Mouse (Mus musculus) left cerebral cortex, adult 2 months (tissue): ENCODE results near the gene Avil. TPM values are rescaled to one million over a fixed set of nuclear protein-coding genes. Genes with fewer than 3 reads are reported as not detected.

Experiments used
- DNase-seq, 2 experiments: peaks; one replicate each; pipeline ENCODE4 v3.0.0; 2021 to 2022; ENCODE audit warnings: low spot score in 2 of 2, mixed read lengths in 1 of 2; ENCODE audit errors: extremely low spot score in 1 of 2
- H3K27ac ChIP-seq: fragments of 200-600 bp; 2 replicates; pipeline ENCODE4 v1.8.1; 2022
- H3K4me3 ChIP-seq: fragments of 200-600 bp; 2 replicates; pipeline ENCODE4 v1.8.1; 2022
- CTCF ChIP-seq: fragments of 200-600 bp; IDR thresholded peaks from 2 replicates; pipeline ENCODE4 v1.8.1; 2022; ENCODE audit warnings: antibody characterized with exemption, mild to moderate bottlenecking, moderate library complexity
- intact Hi-C: fragments of 180-260 bp; cut with DNase I; formaldehyde crosslinking; loops from one replicate; pipeline ENCODE4 v1.15.1; 2025
- total RNA-seq, 2 experiments: library from RNA; stranded (reverse); gene quantifications; 2 replicates each; pipeline ENCODE4 v1.2.3; 2021

Avil gene
- total RNA-seq, 2 experiments from 2014 or later: 0.18 to 0.28 TPM

- no peak for DNase-seq
- Histone ChIP-seq H3K4me3 (no peak overlapping the region), H3K27ac (no peak overlapping the region)
- intact Hi-C loops: no loop called here
- TF ChIP-seq CTCF: no peak
Measured at GRCm38 (mm10) chr10:127001297-127001696, 788 bp downstream of the Avil start.

- TF ChIP-seq CTCF: no peak
- H3K4me3 ChIP-seq: no peak overlapping the region
- no peak for DNase-seq
- no peak overlapping the region for H3K27ac ChIP-seq
- intact Hi-C loops: no loop called here
Measured at GRCm38 (mm10) chr10:127002056-127002455, 1.5 kb downstream of the Avil start.

- no peak for TF ChIP-seq CTCF
- Histone ChIP-seq H3K4me3 (no peak overlapping the region), H3K27ac (no peak overlapping the region)
- no peak for DNase-seq
- intact Hi-C loops: no loop called here
Measured at GRCm38 (mm10) chr10:127002765-127003164, 2.3 kb downstream of the Avil start.

- H3K4me3 ChIP-seq: no peak overlapping the region
- no peak for DNase-seq
- H3K27ac ChIP-seq: no peak overlapping the region
- intact Hi-C loops: no loop called here
- no peak for TF ChIP-seq CTCF
Measured at GRCm38 (mm10) chr10:127003334-127003733, 2.8 kb downstream of the Avil start.

- no peak overlapping the region for H3K4me3 ChIP-seq
- intact Hi-C loops: no loop called here
- H3K27ac ChIP-seq: no peak overlapping the region
- no peak for DNase-seq
- TF ChIP-seq CTCF: no peak
Measured at GRCm38 (mm10) chr10:127003806-127004205, 3.3 kb downstream of the Avil start.

GRCm38 (mm10) chr10:127016488-127016887 is 16.0 kb downstream of the Avil start:
- intact Hi-C loops: no loop called here
- no peak for DNase-seq
- no peak overlapping the region for H3K27ac ChIP-seq
- H3K4me3 ChIP-seq: no peak overlapping the region
- TF ChIP-seq CTCF: peak; percentile 14

- TF ChIP-seq CTCF: no peak
- intact Hi-C loops: no loop called here
- Histone ChIP-seq H3K27ac (no peak overlapping the region), H3K4me3 (no peak overlapping the region)
- DNase-seq: no peak
Measured at GRCm38 (mm10) chr10:127017071-127017470, 16.6 kb downstream of the Avil start.

GRCm38 (mm10) chr10:127018422-127018821 is 17.9 kb downstream of the Avil start:
- intact Hi-C loops: no loop called here
- TF ChIP-seq CTCF: no peak
- DNase-seq: no peak
- Histone ChIP-seq H3K27ac (no peak overlapping the region), H3K4me3 (no peak overlapping the region)

GRCm38 (mm10) chr10:127030336-127031296 is 30.1 kb downstream of the Avil start, which contains the start of gene Tsfm:
Tsfm (minus strand) TSS chr10:127030840.
- TF ChIP-seq CTCF: peak; percentile 97

GRCm38 (mm10) chr10:127033301-127033741 is 32.8 kb downstream of the Avil start:
- intact Hi-C loops: no loop called here
- no peak for TF ChIP-seq CTCF
- no peak for DNase-seq

More at GRCm38 (mm10) chr10:127030336-127031296, 30.1 kb downstream of the Avil start, which contains the start of gene Tsfm:
- H3K27ac ChIP-seq: peak within 1 kb of the TSS; percentile 79
- peak; percentile 91 to 96 for DNase-seq
- intact Hi-C loops: loop anchor here (1.0 to 2.0 kb wide), 2 partner anchors 40 to 111 kb away; no protein-coding TSS in a partner anchor
- peak within 1 kb of the TSS; percentile 88 for H3K4me3 ChIP-seq

GRCm38 (mm10) chr10:127036273-127036672 is 35.8 kb downstream of the Avil start:
- Histone ChIP-seq H3K27ac (no peak overlapping the region), H3K4me3 (no peak overlapping the region)
- no peak for DNase-seq
- intact Hi-C loops: no loop called here
- TF ChIP-seq CTCF: no peak

More at GRCm38 (mm10) chr10:127033301-127033741, 32.8 kb downstream of the Avil start:
- no peak overlapping the region for H3K27ac ChIP-seq
- no peak overlapping the region for H3K4me3 ChIP-seq

GRCm38 (mm10) chr10:127037641-127038040 is 37.1 kb downstream of the Avil start:
- no peak for TF ChIP-seq CTCF
- intact Hi-C loops: no loop called here
- DNase-seq: no peak
- Histone ChIP-seq H3K27ac (no peak overlapping the region), H3K4me3 (no peak overlapping the region)
